Mouse (Mus musculus) heart, postnatal 0 days (tissue): ENCODE data around the gene Calr. TPM values are rescaled to one million over a fixed set of nuclear protein-coding genes. Genes with fewer than 3 reads are reported as not detected.

Experiments used
- ATAC-seq: fragments of 200-750 bp; cut with Nextera tagmentation; 2 replicates; pipeline ENCODE4 v1.8.0; 2017; ENCODE audit warnings: low read depth, moderate number of reproducible peaks, moderate library complexity; ENCODE audit not compliant: insufficient read depth
- DNase-seq: peaks from one replicate; pipeline ENCODE4 v3.0.0-alpha.2; 2016; ENCODE audit warnings: low spot score
- H3K27ac ChIP-seq: fragments of 300-500 bp; sonication (generic); 2 replicates; pipeline ENCODE4 v1.5.1; 2014; ENCODE audit warnings: low read depth, mild to moderate bottlenecking
- H3K27me3 ChIP-seq: fragments of 300-500 bp; sonication (generic); 2 replicates; pipeline ENCODE4 v1.6.1; 2014; ENCODE audit warnings: low read length, mixed read lengths; ENCODE audit not compliant: control insufficient read depth, insufficient read depth
- H3K36me3 ChIP-seq: fragments of 300-500 bp; sonication (generic); replicated peaks from 2 replicates; pipeline ENCODE4 v1.6.1; 2014; ENCODE audit warnings: low read length, mixed read lengths; ENCODE audit not compliant: control insufficient read depth, insufficient read depth
- H3K4me1 ChIP-seq: fragments of 300-500 bp; sonication (generic); 2 replicates; pipeline ENCODE4 v1.6.1; 2014; ENCODE audit warnings: antibody characterized with exemption; ENCODE audit not compliant: control insufficient read depth, insufficient read depth
- H3K4me2 ChIP-seq: fragments of 300-500 bp; sonication (generic); 2 replicates; pipeline ENCODE4 v1.6.1; 2014; ENCODE audit warnings: low read depth, mild to moderate bottlenecking, low read length, moderate library complexity
- H3K4me3 ChIP-seq: fragments of 300-500 bp; sonication (generic); 2 replicates; pipeline ENCODE4 v1.5.1; 2014; ENCODE audit warnings: low read depth, low read length
- H3K9ac ChIP-seq: fragments of 300-500 bp; sonication (generic); replicated peaks from 2 replicates; pipeline ENCODE4 v1.6.1; 2014; ENCODE audit warnings: low read depth, low read length, mixed read lengths
- H3K9me3 ChIP-seq: fragments of 300-500 bp; sonication (generic); replicated peaks from 2 replicates; pipeline ENCODE4 v1.6.1; 2016; ENCODE audit warnings: low read length; ENCODE audit not compliant: control insufficient read depth
- CTCF ChIP-seq: IDR thresholded peaks from 2 replicates; pipeline ENCODE4 v1.5.1; 2016; ENCODE audit warnings: antibody characterized with exemption, control low read depth, low read depth
- EP300 ChIP-seq: IDR thresholded peaks from 2 replicates; pipeline ENCODE4 v1.6.1; 2016; ENCODE audit warnings: antibody characterized with exemption, low read depth
- WGBS: fragments of 180-500 bp; shearing (Covaris S2); extraction: QIAGEN DNeasy Blood & Tissue Kit; methylation state at CpG from one replicate; pipeline ENCODE4 v1.1.7; 2014; 5-methylcytosine and 5-hydroxymethylcytosine counted together
- polyA plus RNA-seq: library from polyadenylated mRNA; unstranded; fragments of >200 nt; fragmentation: Nextera tagmentation; extraction: Ambion mirVana; gene quantifications from 2 replicates; pipeline ENCODE4 v1.2.1, GENCODE M21; 2015
- total RNA-seq: library from RNA; depleted of rRNA; stranded (reverse); fragments of >200 nt; gene quantifications from 2 replicates; pipeline ENCODE4 v1.2.3, GENCODE M21; 2014; ENCODE audit warnings: low replicate concordance

The Calr gene
- total and polyA plus RNA-seq, 2 experiments from 2014 or later = 201 to 235 TPM

- no peaks in the 10 kb centered on the region for H3K9me3 ChIP-seq
- H3K27ac ChIP-seq = no peak overlapping the region
- H3K36me3 ChIP-seq = no peaks in the 10 kb centered on the region
- H3K4me3 ChIP-seq = peak overlapping the region; percentile 27
- WGBS = 29% methylated on average over 10 of the region's 10 CpGs
- peaks cover 12% of the 10 kb centered on the region; the same call in 1 of the 2 replicates for H3K4me1 ChIP-seq
- DNase-seq (no peak), ATAC-seq (no peak)
- no peak overlapping the region for H3K9ac ChIP-seq
- H3K27me3 ChIP-seq = no peaks in the 10 kb centered on the region
- peak overlapping the region; percentile 54 for H3K4me2 ChIP-seq
- TF ChIP-seq CTCF = no peak
- no peak for TF ChIP-seq EP300
Observed at GRCm38 (mm10) chr8:84811303-84811702, 35.4 kb downstream of the Calr start.

GRCm38 (mm10) chr8:84810896-84811295, 35.8 kb downstream of the Calr start:
- no peaks in the 10 kb centered on the region for H3K27me3 ChIP-seq
- under 1% methylated on average over 32 of the region's 32 CpGs for WGBS

GRCm38 (mm10) chr8:84809941-84810280, 36.8 kb downstream of the Calr start:
- no peak overlapping the region for H3K4me3 ChIP-seq
- no peaks in the 10 kb centered on the region for H3K36me3 ChIP-seq
- H3K9ac ChIP-seq = no peak overlapping the region
- no peak overlapping the region for H3K4me2 ChIP-seq
- no peaks in the 10 kb centered on the region for H3K27me3 ChIP-seq
- 78% methylated on average over 5 of the region's 5 CpGs for WGBS
- peaks cover 8% of the 10 kb centered on the region; the same call in 1 of the 2 replicates for H3K4me1 ChIP-seq
- DNase-seq (no peak), ATAC-seq (no peak)
- TF ChIP-seq EP300 = no peak
- no peak overlapping the region for H3K27ac ChIP-seq
- no peaks in the 10 kb centered on the region for H3K9me3 ChIP-seq

More at GRCm38 (mm10) chr8:84810896-84811295, 35.8 kb downstream of the Calr start:
- Histone ChIP-seq H3K36me3 (no peaks in the 10 kb centered on the region), H3K27ac (no peak overlapping the region), H3K4me2 (peak overlapping the region; percentile 54), H3K9me3 (no peaks in the 10 kb centered on the region), H3K4me3 (peak overlapping the region; percentile 27), H3K4me1 (peaks cover 12% of the 10 kb centered on the region; the same call in 1 of the 2 replicates), H3K9ac (no peak overlapping the region)
- TF ChIP-seq CTCF (peak; percentile 81), EP300 (no peak)
- peak; percentile 79 for DNase-seq
- ATAC-seq = peak; percentile 78

GRCm38 (mm10) chr8:84809109-84809940, 37.4 kb downstream of the Calr start:
- WGBS = 56% methylated on average over 12 of the region's 12 CpGs
- Histone ChIP-seq H3K4me2 (no peak overlapping the region), H3K9me3 (no peaks in the 10 kb centered on the region), H3K4me3 (no peak overlapping the region), H3K4me1 (0 out of 2 replicates have a peak, but pooled peaks cover 2% of the 10 kb centered on the region), H3K36me3 (no peaks in the 10 kb centered on the region), H3K9ac (no peak overlapping the region), H3K27me3 (no peaks in the 10 kb centered on the region), H3K27ac (no peak overlapping the region)
- ATAC-seq (no peak), DNase-seq (no peak)
- TF ChIP-seq CTCF (no peak), EP300 (no peak)

GRCm38 (mm10) chr8:84806031-84806430, 40.7 kb downstream of the Calr start:
- H3K9ac ChIP-seq = no peak overlapping the region
- TF ChIP-seq CTCF = no peak
- TF ChIP-seq EP300 = no peak
- no peaks in the 10 kb centered on the region for H3K9me3 ChIP-seq
- no peaks in the 10 kb centered on the region for H3K4me1 ChIP-seq
- no peak overlapping the region for H3K4me2 ChIP-seq
- DNase-seq = no peak
- no peak overlapping the region for H3K27ac ChIP-seq
- ATAC-seq = no peak
- no peaks in the 10 kb centered on the region for H3K36me3 ChIP-seq
- H3K27me3 ChIP-seq = no peaks in the 10 kb centered on the region
- WGBS = 94% methylated on average over 5 of the region's 5 CpGs
- no peak overlapping the region for H3K4me3 ChIP-seq
